Mouse (Mus musculus) lung, adult 2 months (tissue): ENCODE measurements around the gene H2-Eb1.

ENCODE experiments used
- CTCF ChIP-seq: fragments of 200-500 bp; IDR thresholded peaks from 2 replicates; pipeline ENCODE4 v1.5.1; 2011; ENCODE audit warnings: mild to moderate bottlenecking, low read length, control low read depth; ENCODE audit not compliant: insufficient read depth
- POLR2A ChIP-seq: fragments of 200-500 bp; IDR thresholded peaks from 2 replicates; pipeline ENCODE4 v1.6.1; 2011; ENCODE audit warnings: low read depth, mild to moderate bottlenecking, control low read depth, low read length, borderline replicate concordance; ENCODE audit errors: extremely low read depth

- TF ChIP-seq CTCF (peak; percentile 22; the same call in 1 of the 2 replicates), POLR2A (0 out of 2 replicates have a peak, but pooled peaks have one; percentile 24)
Measured at GRCm38 (mm10) chr17:34263811-34264371, 41.8 kb upstream of the H2-Eb1 start.
